Mouse (Mus musculus): Measurements from ENCODE around the gene Nek10. TPM values are rescaled to one million over a fixed set of nuclear protein-coding genes. Genes with fewer than 3 reads are reported as not detected.

Nek10 gene
- polyA plus RNA-seq, 1 experiment from 2014 or later = not detected

DNA sequence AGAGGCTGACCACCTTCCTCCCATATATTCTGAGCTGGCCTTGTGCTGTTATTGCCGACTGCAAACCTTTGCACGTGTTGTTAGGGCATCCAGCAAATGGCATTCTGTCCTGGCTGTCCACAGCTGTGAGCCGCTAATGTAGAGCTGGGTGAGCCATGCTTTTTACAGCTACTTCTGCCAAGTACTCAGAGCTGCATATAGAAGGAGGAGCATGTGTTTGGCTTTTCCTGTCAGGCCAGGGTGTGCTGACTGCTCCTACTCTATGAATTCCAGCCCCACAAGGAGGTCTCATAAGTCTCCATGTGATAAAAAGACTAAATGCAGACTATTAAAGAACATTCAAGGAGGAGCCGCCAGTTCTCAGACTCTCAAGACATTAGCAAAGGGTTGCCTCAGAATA is 34.4 kb downstream of the Nek10 start:
- 89% methylated on average over 4 of the region's 4 CpGs for WGBS

DNA sequence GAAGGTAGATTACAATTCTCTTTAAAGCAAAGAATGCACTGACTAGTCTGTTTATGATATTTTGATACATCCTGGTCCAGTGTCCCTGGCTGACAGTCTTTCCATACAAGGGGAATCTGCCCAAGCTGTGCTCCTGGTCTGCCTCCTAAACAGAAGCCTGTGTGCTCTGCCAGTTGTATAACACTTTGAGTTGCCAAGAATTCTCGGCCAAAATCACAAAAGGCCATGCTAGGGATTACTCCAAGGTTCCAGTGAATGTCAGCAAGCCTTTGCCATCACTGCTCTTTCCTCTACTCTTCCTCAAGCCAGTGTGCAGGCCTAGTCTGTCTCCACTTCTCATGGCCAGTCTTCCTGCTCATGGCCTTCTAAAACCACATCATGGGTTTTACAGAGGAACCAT is 34.9 kb downstream of the Nek10 start:
- Histone ChIP-seq H3K9me3 (replicated peaks) (no peaks in the 10 kb centered on the region), H3K27me3 (ENCODE audit: low read depth, poor library complexity, severe bottlenecking) (no peaks in the 10 kb centered on the region), H3K4me1 (no peaks in the 10 kb centered on the region), H3K27ac (replicated peaks) (no peak overlapping the region), H3K36me3 (no peaks in the 10 kb centered on the region), H3K4me3 (no peak overlapping the region)
- DNase-seq (ENCODE audit: low spot score) = no peak
- 67% methylated on average over 1 of the region's 1 CpGs for WGBS

More for the DNA sequence above, 34.4 kb downstream of the Nek10 start:
- Histone ChIP-seq H3K27ac (replicated peaks) (no peak overlapping the region), H3K4me1 (no peaks in the 10 kb centered on the region), H3K36me3 (no peaks in the 10 kb centered on the region), H3K4me3 (no peak overlapping the region), H3K9me3 (replicated peaks) (no peaks in the 10 kb centered on the region), H3K27me3 (ENCODE audit: low read depth, poor library complexity, severe bottlenecking) (no peaks in the 10 kb centered on the region)
- DNase-seq (ENCODE audit: low spot score) = no peak

DNA sequence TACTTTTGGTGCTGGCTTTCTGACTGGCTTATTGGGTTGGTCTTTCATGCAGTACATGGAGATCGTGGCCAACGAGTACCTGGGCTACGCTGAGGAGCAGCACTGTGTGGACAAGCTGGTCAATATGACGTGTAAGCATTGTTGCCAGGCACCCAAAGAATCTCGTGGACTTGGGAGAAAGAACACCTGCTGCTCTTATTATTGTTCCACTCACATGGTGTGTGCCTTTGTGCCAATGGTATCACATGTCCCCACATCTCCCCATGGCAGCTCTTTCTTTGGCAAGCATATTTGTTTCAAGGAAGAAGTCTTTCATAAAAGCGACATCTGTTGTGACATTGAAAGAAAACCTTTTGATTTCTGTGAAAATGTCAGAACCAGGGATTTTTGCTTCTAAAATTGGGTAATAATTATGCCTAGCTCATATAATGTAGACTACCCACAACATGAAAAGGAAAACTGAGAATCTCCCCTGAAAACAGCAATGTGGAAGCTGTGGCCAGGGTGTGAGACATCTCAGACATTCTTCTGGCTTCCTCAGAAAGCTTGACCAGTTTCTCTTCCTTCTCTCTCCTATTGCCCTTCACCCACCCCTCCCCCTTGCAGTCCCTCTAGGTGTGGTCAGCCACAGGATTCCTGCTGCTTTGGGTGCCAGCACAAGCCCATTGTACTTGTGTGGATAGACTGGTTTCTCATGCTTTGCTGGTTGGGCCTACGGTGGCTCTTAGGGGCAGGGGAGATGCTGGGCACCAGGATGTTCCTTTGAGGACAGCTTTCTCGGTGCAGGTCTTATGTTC is 39.7 kb downstream of the Nek10 start:
- Histone ChIP-seq H3K4me3 (no peak overlapping the region), H3K36me3 (no peaks in the 10 kb centered on the region), H3K27ac (replicated peaks) (no peak overlapping the region), H3K4me1 (no peaks in the 10 kb centered on the region), H3K9me3 (replicated peaks) (no peaks in the 10 kb centered on the region), H3K27me3 (ENCODE audit: low read depth, poor library complexity, severe bottlenecking) (no peaks in the 10 kb centered on the region)
- 81% methylated on average over 8 of the region's 8 CpGs for WGBS
- no peak for DNase-seq (ENCODE audit: low spot score)

DNA sequence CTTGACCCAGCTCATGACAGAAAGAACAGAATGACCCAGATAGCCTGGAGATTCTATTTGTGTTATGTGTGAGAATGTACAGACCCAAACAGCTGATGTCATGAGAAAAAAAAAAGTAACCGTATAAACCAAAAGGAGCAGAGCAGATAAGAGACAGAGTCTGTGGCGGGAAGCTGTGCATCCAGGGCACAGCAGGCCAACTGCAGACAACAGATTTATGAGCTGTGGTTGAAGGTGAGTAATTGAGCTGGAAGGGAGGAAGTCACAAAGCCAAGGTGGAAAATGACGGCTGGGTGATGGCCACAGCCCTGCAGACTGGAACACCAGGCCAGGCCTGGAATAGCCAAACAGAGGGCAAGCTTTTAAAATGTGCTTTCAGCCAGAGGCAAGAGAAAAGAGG is 49.6 kb downstream of the Nek10 start:
- no peaks in the 10 kb centered on the region for H3K4me1 ChIP-seq
- no peak overlapping the region for H3K4me3 ChIP-seq
- no peaks in the 10 kb centered on the region for H3K36me3 ChIP-seq
- H3K27ac ChIP-seq (replicated peaks) = no peak overlapping the region
- no peaks in the 10 kb centered on the region for H3K27me3 ChIP-seq (ENCODE audit: low read depth, poor library complexity, severe bottlenecking)
- H3K9me3 ChIP-seq (replicated peaks) = no peaks in the 10 kb centered on the region
- 72% methylated on average over 3 of the region's 3 CpGs for WGBS
- DNase-seq (ENCODE audit: low spot score) = no peak

DNA sequence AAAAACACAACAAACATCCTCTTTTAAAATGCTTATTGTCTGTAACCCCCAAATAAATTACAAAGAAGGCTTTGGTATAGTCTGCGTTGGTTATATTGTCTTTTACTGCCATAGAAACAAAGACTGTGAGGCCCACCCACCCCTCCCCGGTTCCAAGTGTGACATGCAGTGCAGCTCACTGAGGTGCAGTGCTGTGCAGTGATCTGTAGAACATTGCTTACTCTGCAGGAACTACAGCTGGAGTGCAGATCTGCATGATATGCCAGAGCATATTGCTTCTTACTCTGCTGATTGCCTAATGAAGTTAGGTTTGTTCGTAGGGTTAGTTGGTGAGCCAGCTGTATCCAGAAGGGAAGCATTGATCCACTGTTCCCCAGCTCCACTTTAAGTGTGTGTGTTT is 57.1 kb downstream of the Nek10 start:
- Histone ChIP-seq H3K9me3 (replicated peaks) (no peaks in the 10 kb centered on the region), H3K36me3 (no peaks in the 10 kb centered on the region), H3K27me3 (ENCODE audit: low read depth, poor library complexity, severe bottlenecking) (no peaks in the 10 kb centered on the region), H3K27ac (replicated peaks) (no peak overlapping the region), H3K4me3 (no peak overlapping the region), H3K4me1 (no peaks in the 10 kb centered on the region)
- DNase-seq (ENCODE audit: low spot score) = no peak
- 74% methylated on average over 3 of the region's 3 CpGs for WGBS

DNA sequence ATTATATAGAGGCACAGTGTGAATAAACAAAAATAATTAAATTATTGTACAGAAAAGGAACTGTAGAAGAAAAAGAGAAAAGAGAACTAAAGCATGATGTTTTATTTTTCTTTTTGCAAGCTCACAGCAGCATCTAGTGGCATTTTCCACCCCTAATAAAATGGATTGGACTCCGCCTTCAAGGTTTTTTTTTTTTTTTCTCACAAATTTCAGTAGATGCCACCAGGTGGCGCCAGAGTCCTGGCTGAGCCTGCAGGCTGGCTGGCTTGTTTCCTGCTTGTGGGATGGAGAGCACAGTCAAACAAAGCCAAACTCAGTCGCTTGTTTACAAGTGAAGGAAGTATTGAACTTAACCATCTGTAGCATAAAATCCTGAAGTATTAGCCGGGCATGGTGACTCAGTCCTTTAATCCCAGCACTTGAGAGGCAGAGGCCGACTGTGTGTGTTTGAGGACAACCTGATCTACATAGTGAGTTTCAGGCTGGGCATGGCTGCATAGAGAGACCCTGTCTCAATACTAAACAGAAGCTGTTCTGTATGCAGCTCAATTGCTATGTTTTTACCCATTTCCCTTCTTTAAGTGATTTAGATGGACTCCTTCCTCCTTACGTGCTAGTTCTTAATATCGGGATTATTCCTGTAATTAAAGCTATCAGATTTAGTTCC is 60.6 kb downstream of the Nek10 start:
- no peaks in the 10 kb centered on the region for H3K27me3 ChIP-seq (ENCODE audit: low read depth, poor library complexity, severe bottlenecking)
- H3K4me3 ChIP-seq = no peak overlapping the region
- H3K36me3 ChIP-seq = no peaks in the 10 kb centered on the region
- H3K4me1 ChIP-seq = no peaks in the 10 kb centered on the region
- DNase-seq (ENCODE audit: low spot score) = peak; percentile 71
- WGBS = 27% methylated on average over 7 of the region's 7 CpGs
- no peaks in the 10 kb centered on the region for H3K9me3 ChIP-seq (replicated peaks)
- peak overlapping the region; percentile 65 for H3K27ac ChIP-seq (replicated peaks)

DNA sequence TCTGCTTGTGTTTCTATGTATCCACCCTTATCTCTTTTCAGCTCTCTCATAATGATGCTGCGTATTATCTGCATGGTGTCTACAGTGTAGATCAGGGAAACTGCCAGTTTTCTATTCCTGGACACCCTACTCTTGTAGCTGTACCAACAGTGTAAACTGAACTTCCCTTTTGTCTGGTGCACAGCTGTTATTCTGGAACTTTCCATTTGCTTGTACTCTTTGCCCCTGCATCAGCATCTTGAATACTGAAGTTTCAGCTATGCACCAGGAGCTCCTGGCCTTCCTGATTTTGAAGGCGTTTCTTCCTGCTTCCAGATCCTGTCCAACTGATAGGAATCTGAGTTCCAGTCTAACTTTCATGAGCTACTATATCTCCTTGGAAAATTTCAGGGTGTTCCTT is 66.0 kb downstream of the Nek10 start:
- no peaks in the 10 kb centered on the region for H3K9me3 ChIP-seq (replicated peaks)
- no peaks in the 10 kb centered on the region for H3K36me3 ChIP-seq
- DNase-seq (ENCODE audit: low spot score) = no peak
- H3K27ac ChIP-seq (replicated peaks) = no peak overlapping the region
- H3K4me1 ChIP-seq = no peaks in the 10 kb centered on the region
- H3K4me3 ChIP-seq = no peak overlapping the region
- 84% methylated on average over 2 of the region's 2 CpGs for WGBS
- H3K27me3 ChIP-seq (ENCODE audit: low read depth, poor library complexity, severe bottlenecking) = no peaks in the 10 kb centered on the region

DNA sequence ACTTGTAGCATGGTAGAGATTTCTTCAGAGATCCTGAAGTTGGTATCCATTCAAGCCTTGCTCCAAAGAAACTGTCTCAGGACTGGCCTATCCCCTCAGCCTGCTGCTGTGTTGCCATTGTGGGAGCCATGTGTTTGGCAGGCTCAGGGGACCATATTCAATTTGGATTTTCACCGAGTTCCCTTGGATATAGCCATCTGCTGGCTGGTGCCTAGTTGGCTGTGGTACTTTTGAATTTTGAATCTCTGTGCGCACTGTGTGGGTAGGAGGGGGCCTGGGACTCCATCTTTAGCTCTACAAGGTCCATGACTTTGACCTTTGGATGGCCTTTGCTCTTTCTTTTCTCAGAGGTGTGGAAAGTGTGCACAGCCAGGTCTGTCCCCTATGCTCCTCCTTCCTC is 66.8 kb downstream of the Nek10 start:
- H3K9me3 ChIP-seq (replicated peaks) = no peaks in the 10 kb centered on the region
- H3K4me1 ChIP-seq = no peaks in the 10 kb centered on the region
- no peaks in the 10 kb centered on the region for H3K27me3 ChIP-seq (ENCODE audit: low read depth, poor library complexity, severe bottlenecking)
- DNase-seq (ENCODE audit: low spot score) = no peak
- WGBS = 88% methylated on average over 2 of the region's 2 CpGs
- no peak overlapping the region for H3K27ac ChIP-seq (replicated peaks)
- no peak overlapping the region for H3K4me3 ChIP-seq
- H3K36me3 ChIP-seq = no peaks in the 10 kb centered on the region

DNA sequence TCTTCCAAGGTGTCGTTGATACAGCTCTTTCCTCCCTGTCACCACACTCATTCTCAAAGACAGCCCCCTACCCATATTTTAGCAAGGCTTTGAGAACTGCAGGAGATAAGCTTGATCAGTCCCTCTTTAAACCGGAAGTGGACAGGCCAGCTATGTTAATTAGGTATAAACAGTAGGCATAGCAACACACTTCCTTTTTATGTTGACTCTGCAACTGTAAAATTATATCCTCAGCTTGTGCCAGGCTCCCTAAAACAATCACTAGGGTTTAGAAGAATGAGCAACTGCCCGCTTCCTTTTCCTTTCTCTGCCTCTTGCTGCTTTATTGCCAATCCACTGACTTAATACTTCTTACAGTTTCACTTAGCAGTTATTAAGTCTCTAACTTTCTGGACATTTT is 67.2 kb downstream of the Nek10 start:
- Histone ChIP-seq H3K27me3 (ENCODE audit: low read depth, poor library complexity, severe bottlenecking) (no peaks in the 10 kb centered on the region), H3K4me1 (no peaks in the 10 kb centered on the region), H3K9me3 (replicated peaks) (no peaks in the 10 kb centered on the region), H3K4me3 (no peak overlapping the region), H3K27ac (replicated peaks) (no peak overlapping the region), H3K36me3 (no peaks in the 10 kb centered on the region)
- no peak for DNase-seq (ENCODE audit: low spot score)
- WGBS = 79% methylated on average over 3 of the region's 3 CpGs

DNA sequence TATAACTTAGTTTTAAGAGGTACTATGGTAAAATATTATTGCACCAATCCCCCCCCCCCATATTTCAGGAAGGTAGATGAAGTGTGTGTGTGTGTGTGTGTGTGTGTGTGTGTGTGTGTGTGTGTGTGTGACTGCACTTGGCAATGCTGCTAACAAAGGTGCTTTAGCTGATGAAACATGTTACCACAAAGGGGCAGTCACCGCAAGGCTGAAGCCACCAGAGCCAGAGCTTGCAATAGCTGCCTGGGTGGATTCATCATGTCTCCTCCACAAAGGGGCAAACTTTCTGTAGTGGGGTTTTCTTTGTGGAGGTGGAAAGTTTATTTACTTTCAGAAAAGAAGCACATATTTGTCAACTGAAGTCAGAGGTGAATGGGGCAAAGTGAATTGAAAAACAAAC is 67.9 kb downstream of the Nek10 start:
- no peak overlapping the region for H3K27ac ChIP-seq (replicated peaks)
- H3K27me3 ChIP-seq (ENCODE audit: low read depth, poor library complexity, severe bottlenecking) = no peaks in the 10 kb centered on the region
- H3K4me3 ChIP-seq = no peak overlapping the region
- H3K36me3 ChIP-seq = no peaks in the 10 kb centered on the region
- DNase-seq (ENCODE audit: low spot score) = no peak
- H3K9me3 ChIP-seq (replicated peaks) = no peaks in the 10 kb centered on the region
- H3K4me1 ChIP-seq = no peaks in the 10 kb centered on the region
- 90% methylated on average over 1 of the region's 1 CpGs for WGBS

DNA sequence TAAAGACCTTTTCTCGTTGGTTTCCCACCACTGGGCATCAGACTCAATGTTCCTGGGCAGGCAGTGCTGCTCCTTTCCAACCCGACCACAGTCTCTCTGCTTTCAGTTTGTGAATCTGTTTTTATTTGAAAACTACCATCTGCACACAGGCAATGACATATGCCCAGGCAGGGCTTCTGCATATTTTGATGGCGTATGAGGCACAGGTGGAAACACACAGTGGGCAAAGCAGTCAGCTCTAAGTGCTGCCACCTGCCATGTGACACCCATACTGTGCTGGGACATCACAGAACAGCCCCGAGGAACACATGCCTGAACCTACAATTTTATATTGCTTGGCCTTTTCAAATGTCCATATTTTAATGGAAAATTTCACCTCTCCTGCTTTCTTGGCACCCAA is 68.5 kb downstream of the Nek10 start:
- no peak for DNase-seq (ENCODE audit: low spot score)
- Histone ChIP-seq H3K36me3 (no peaks in the 10 kb centered on the region), H3K4me1 (no peaks in the 10 kb centered on the region), H3K9me3 (replicated peaks) (no peaks in the 10 kb centered on the region), H3K4me3 (no peak overlapping the region), H3K27ac (replicated peaks) (no peak overlapping the region), H3K27me3 (ENCODE audit: low read depth, poor library complexity, severe bottlenecking) (no peaks in the 10 kb centered on the region)
- 83% methylated on average over 4 of the region's 4 CpGs for WGBS

DNA sequence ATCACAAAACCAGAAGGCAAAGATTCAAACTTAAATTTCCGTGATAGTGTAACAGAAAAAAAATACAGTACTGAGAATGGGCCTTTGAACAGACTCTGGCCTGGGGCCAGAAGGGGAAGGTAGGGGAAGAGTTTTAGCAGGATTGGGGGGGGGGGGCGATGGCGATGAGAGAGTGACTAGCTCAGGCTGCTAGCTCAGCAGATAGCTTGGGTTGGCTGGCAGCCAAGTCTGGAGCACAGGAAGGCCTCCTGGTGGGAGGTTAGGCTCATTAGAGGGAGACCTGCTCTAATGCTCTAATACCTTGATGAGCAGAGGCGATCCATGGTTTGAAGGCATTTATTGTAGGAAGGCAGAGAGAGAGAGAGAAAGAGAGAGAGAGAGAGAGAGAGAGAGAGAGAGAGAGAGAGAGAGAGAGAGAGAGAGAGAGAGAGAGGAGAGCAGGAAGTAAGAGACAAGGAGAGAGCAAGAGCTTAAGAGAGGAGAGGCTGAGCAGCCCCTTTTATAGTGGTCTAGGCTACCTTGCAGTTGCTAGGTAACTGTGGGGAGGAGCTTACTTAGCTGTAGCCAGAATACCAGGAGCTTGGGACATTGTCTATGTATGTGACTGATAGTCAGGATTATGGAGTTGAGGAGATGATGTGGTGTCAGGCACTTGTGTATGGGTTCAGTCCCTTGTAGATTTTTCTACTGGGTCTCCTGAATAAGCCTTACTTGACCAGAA is 90.9 kb downstream of the Nek10 start:
- H3K4me3 ChIP-seq = no peak overlapping the region
- no peaks in the 10 kb centered on the region for H3K27me3 ChIP-seq (ENCODE audit: low read depth, poor library complexity, severe bottlenecking)
- no peaks in the 10 kb centered on the region for H3K9me3 ChIP-seq (replicated peaks)
- H3K36me3 ChIP-seq = no peaks in the 10 kb centered on the region
- WGBS = 42% methylated on average over 4 of the region's 4 CpGs
- no peak overlapping the region for H3K27ac ChIP-seq (replicated peaks)
- no peak for DNase-seq (ENCODE audit: low spot score)
- H3K4me1 ChIP-seq = no peaks in the 10 kb centered on the region

DNA sequence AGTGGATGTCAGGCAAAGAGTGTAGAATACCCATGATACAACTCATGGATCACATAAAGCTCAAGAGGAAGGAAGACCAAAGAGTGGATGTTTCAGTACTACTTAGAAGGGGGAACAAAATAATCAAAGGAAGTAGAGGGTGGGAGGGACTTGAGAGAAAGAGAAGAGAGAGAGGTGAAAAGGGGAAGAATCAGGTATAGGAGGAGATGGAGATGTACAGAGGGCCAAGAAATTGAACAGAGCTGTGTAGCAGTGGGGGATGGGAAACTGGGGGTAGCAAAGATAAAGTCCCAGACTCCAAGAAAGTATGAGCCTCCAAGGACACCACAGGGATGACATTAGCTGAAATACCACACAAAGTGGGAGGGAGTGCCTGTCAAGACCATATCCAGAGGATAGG is 91.6 kb downstream of the Nek10 start:
- Histone ChIP-seq H3K36me3 (no peaks in the 10 kb centered on the region), H3K4me3 (no peak overlapping the region), H3K27me3 (ENCODE audit: low read depth, poor library complexity, severe bottlenecking) (no peaks in the 10 kb centered on the region), H3K9me3 (replicated peaks) (no peaks in the 10 kb centered on the region), H3K27ac (replicated peaks) (no peak overlapping the region), H3K4me1 (no peaks in the 10 kb centered on the region)
- DNase-seq (ENCODE audit: low spot score) = no peak
